Mouse (Mus musculus) stomach, embryonic 15.5 days (tissue): ENCODE results near the gene Sfrp2. TPM values are rescaled to one million over a fixed set of nuclear protein-coding genes. Genes with fewer than 3 reads are reported as not detected.
A peak's percentile ranks its signal among the peaks of the same experiment; 100 is the strongest.

Experiments
- ATAC-seq: fragments of 200-750 bp; cut with Nextera tagmentation; 2 replicates; pipeline ENCODE4 v1.8.0; 2017; ENCODE audit warnings: low read depth, moderate number of reproducible peaks, moderate TSS enrichment; ENCODE audit not compliant: insufficient read depth, low FRiP score
- H3K27ac ChIP-seq: fragments of 300-500 bp; sonication (generic); 2 replicates; pipeline ENCODE4 v1.5.1; 2015; ENCODE audit warnings: mild to moderate bottlenecking, inconsistent platforms
- H3K27me3 ChIP-seq: fragments of 300-500 bp; sonication (generic); replicated peaks from 2 replicates; pipeline ENCODE4 v1.6.1; 2015; ENCODE audit warnings: inconsistent platforms
- H3K36me3 ChIP-seq: fragments of 300-500 bp; sonication (generic); 2 replicates; pipeline ENCODE4 v1.6.1; 2015; ENCODE audit warnings: inconsistent platforms
- H3K4me1 ChIP-seq: fragments of 300-500 bp; sonication (generic); 2 replicates; pipeline ENCODE4 v1.6.1; 2015; ENCODE audit warnings: inconsistent platforms
- H3K4me2 ChIP-seq: fragments of 300-500 bp; sonication (generic); 2 replicates; pipeline ENCODE4 v1.6.1; 2015; ENCODE audit warnings: mild to moderate bottlenecking, inconsistent platforms
- H3K4me3 ChIP-seq: fragments of 300-500 bp; sonication (generic); replicated peaks from 2 replicates; pipeline ENCODE4 v1.5.1; 2015; ENCODE audit warnings: inconsistent platforms
- H3K9ac ChIP-seq: fragments of 300-500 bp; sonication (generic); 2 replicates; pipeline ENCODE4 v1.6.1; 2015; ENCODE audit warnings: inconsistent platforms
- H3K9me3 ChIP-seq: fragments of 300-500 bp; sonication (generic); 2 replicates; pipeline ENCODE4 v1.6.1; 2016; ENCODE audit warnings: inconsistent platforms
- WGBS: fragments of 180-500 bp; shearing (Covaris S2); methylation state at CpG from one replicate; pipeline ENCODE4 v1.1.7; 2015; 5-methylcytosine and 5-hydroxymethylcytosine counted together
- polyA plus RNA-seq: library from polyadenylated mRNA; unstranded; fragments of >200 nt; fragmentation: Nextera tagmentation; extraction: Ambion mirVana; gene quantifications from 2 replicates; pipeline ENCODE4 v1.2.1, GENCODE M21; 2015

Sfrp2 gene
- polyA plus RNA-seq, result 127 and 148 TPM in 2 replicates

DNA sequence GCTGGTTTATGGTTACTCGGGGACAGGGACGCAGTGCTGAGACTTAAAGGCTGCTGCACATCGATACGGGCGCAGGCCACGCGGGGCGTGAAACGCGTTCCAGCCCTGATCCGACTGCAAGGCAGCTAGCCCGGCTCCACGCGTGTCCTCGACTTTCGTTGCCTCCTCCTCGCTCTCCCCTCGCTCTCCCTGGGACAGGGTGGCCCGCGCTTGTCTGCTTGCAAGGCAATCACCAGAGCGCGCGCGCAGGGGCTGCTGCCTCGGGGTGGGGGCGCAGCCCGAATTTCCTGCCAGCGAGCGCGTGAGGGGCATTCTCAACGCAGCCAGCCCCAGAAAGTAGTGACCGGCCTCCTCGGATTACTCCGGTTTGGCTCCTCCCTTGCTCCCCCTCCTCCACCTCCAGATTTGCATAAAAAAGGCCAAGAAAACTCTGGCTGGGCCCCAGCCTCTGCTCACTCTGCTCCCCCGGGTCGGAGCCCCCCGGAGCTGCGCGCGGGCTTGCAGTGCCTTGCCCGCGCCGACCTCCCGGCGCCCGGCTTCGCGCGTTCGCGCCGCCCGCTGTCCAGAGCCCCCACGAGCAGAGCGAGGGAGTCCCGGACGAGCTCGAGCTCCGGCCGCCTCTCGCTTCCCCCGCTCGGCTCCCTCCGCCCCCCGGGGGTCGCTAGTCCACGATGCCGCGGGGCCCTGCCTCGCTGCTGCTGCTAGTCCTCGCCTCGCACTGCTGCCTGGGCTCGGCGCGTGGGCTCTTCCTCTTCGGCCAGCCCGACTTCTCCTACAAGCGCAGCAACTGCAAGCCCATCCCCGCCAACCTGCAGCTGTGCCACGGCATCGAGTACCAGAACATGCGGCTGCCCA, at the start of gene Sfrp2:
Gene Sfrp2, plus strand, starts transcription at position 451 of the 855 bp plus-strand sequence.
- H3K4me1 ChIP-seq, result peaks cover 29% of the 10 kb centered on the region
- peak within 1 kb of the TSS; percentile 52 for H3K4me3 ChIP-seq
- H3K27ac ChIP-seq, result peak within 1 kb of the TSS; percentile 32; the same call in 1 of the 2 replicates
- H3K36me3 ChIP-seq, result no peaks in the 10 kb centered on the region
- peak within 1 kb of the TSS; percentile 98 for H3K4me2 ChIP-seq
- no peaks in the 10 kb centered on the region for H3K9me3 ChIP-seq
- peak within 1 kb of the TSS; percentile 44; the same call in 1 of the 2 replicates for H3K9ac ChIP-seq
- peaks cover 20% of the 10 kb centered on the region for H3K27me3 ChIP-seq
- under 1% methylated on average over 82 of the region's 82 CpGs for WGBS
- ATAC-seq, result peak; percentile 72

DNA sequence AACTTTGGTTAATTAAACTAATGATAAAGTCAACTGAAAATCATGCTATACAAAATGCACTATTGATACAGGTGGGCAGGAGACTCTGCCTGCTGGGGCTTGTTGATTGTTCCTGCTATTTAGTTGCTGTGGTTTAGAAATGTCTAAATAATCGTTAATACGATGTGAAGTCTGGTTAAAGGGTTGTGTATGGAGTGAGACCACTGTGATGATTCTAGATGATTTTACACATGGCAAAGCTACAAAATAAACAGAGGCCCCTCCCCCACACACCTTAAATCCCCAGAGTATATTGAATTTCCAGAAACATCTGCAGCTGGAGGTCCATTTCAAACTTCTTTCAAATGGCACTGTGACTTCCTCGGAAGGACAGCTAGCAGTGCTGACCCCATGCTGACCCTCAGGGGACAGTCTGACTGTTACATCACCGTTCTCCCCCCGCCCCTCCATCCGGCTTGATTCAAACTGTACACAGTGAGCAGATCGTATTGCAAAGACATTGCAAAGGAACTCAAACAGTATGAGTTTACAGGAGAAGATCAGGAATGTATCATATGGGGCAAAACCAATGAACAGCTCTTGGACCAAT, 48.4 kb upstream of the Sfrp2 start:
- 35% methylated on average over 7 of the region's 7 CpGs for WGBS
- no peak for ATAC-seq

DNA sequence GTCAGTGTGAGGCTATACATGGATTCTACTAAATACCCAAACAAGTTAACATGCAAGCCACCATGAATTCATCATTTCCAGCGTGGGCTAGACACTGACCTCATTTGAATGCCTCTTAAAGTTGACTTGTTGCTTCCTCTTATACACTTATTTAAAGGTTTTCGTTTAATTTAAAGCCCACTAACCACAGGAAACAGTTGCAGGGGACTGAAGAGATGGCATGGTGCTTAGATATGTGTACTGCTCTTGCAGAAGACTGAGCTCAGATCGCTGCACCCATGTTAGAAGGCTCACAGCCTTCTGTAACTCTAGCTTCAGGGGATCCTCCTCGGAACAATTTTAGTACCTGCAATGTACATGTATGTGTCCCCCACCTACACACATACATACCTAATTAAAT, 47.5 kb upstream of the Sfrp2 start:
- 73% methylated on average over 4 of the region's 4 CpGs for WGBS
- H3K27me3 ChIP-seq, result no peaks in the 10 kb centered on the region
- ATAC-seq, result no peak

More for the DNA sequence above, 48.4 kb upstream of the Sfrp2 start:
- no peaks in the 10 kb centered on the region for H3K27me3 ChIP-seq
- no peak overlapping the region for H3K9ac ChIP-seq
- H3K4me2 ChIP-seq, result no peak overlapping the region
- H3K4me1 ChIP-seq, result no peaks in the 10 kb centered on the region
- no peaks in the 10 kb centered on the region for H3K9me3 ChIP-seq
- H3K27ac ChIP-seq, result no peak overlapping the region
- no peaks in the 10 kb centered on the region for H3K36me3 ChIP-seq
- H3K4me3 ChIP-seq, result no peak overlapping the region

DNA sequence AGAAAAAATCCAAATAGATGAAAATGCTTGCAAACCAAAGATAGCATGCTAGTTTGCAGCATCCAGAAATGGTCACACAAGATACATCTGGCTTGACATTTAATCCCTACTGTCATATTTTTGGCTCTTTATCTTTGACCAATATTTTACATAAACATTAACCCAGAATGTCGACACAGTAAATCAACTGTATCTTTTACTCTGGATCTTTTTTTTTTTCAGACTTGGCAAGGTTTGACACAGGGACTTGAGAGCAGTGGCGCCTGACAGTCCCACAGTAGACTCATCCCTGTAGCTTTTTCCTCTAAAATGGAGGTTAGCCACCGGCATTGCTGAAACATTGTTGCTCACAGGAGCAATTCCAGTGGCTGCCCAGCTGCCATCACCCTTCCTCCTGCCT, 37.9 kb upstream of the Sfrp2 start:
- H3K4me2 ChIP-seq, result no peak overlapping the region
- H3K9me3 ChIP-seq, result no peaks in the 10 kb centered on the region
- no peak overlapping the region for H3K9ac ChIP-seq
- H3K27ac ChIP-seq, result no peak overlapping the region
- no peak for ATAC-seq
- no peaks in the 10 kb centered on the region for H3K36me3 ChIP-seq
- H3K27me3 ChIP-seq, result no peaks in the 10 kb centered on the region
- H3K4me3 ChIP-seq, result no peak overlapping the region
- 0 out of 2 replicates have a peak, but pooled peaks cover 4% of the 10 kb centered on the region for H3K4me1 ChIP-seq
- WGBS, result 54% methylated on average over 3 of the region's 3 CpGs

More for the DNA sequence above, 47.5 kb upstream of the Sfrp2 start:
- H3K27ac ChIP-seq, result no peak overlapping the region
- no peak overlapping the region for H3K9ac ChIP-seq
- no peaks in the 10 kb centered on the region for H3K36me3 ChIP-seq
- H3K9me3 ChIP-seq, result no peaks in the 10 kb centered on the region
- no peaks in the 10 kb centered on the region for H3K4me1 ChIP-seq
- H3K4me2 ChIP-seq, result no peak overlapping the region
- no peak overlapping the region for H3K4me3 ChIP-seq

DNA sequence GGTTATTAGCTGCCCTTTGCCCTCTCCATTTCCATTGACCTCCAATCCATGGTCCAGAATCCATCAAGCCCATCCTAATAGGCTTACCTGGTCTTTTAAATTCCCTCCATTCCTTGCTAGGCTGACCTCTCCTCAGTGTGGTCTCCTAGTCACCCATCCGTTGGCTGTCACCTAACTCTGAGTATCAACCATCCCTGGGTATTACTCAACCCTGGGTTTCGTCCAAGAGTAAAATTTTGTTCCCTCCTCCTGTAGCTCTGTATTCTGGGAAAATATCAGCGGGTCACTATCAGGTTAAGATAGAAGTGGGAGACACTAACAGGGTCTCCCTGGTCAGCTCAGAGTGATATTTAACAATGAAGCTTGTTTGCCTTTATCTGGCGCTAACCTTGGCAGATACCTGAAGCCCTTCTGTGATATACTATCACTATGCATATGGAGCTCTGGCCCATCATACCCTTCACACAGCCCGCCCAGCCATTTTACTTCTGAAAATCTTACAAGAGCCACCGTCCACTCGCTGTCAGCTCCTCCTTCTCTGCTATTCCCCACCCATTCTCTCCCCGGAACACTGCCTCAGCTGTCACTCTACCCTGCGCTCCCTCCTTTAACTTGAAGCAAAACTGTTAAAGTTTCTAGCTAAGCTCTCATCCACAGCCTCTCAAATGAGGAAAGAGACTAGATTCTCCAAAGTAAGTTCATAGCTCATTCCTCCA, 37.3 kb upstream of the Sfrp2 start:
- Histone ChIP-seq H3K27me3 (no peaks in the 10 kb centered on the region), H3K9ac (no peak overlapping the region), H3K27ac (no peak overlapping the region), H3K4me2 (no peak overlapping the region), H3K4me3 (no peak overlapping the region), H3K36me3 (no peaks in the 10 kb centered on the region), H3K9me3 (no peaks in the 10 kb centered on the region), H3K4me1 (0 out of 2 replicates have a peak, but pooled peaks cover 4% of the 10 kb centered on the region)
- 79% methylated on average over 9 of the region's 9 CpGs for WGBS
- ATAC-seq, result no peak

DNA sequence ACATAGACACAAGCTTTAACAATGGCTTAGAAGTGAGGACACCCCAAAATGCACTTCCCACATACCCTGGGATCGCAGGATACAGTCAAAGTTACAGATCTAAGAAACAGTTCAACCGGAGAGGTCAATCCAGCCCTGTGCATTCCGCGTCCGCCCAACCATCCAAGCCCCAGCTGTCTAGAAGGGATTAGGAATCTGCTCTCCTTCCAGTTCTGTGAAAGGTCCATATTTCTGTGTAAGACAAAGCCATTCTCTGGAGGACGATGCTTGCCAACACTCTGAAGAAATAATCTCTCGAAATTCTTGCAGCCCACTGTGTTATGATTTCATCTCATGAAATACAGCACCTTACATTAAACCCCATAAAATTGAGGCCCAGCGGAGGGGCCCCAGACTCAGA, 32.1 kb upstream of the Sfrp2 start:
- H3K9ac ChIP-seq, result no peak overlapping the region
- no peak for ATAC-seq
- WGBS, result 69% methylated on average over 8 of the region's 8 CpGs

DNA sequence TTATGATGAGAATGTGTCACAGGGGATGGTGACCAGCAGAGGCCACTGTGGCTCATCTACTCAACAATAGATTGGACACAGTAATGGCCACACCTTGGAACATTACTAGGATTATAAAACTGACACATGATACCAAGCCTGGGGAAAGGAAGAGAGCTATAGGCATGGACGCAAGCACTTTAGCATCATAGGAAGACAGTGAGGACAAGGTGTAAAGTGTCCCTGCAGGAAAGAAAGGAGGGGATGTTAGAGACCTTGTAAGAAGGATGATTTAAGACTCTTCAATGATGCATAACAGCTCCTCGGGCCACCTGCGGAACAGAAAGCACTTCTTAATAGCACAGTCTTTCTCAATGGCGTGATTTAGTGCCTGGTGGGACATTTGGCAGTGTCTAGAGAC, 29.1 kb upstream of the Sfrp2 start:
- WGBS, result 77% methylated on average over 4 of the region's 4 CpGs

More for the DNA sequence above, 32.1 kb upstream of the Sfrp2 start:
- no peaks in the 10 kb centered on the region for H3K27me3 ChIP-seq
- no peak overlapping the region for H3K4me2 ChIP-seq
- H3K9me3 ChIP-seq, result no peaks in the 10 kb centered on the region
- H3K36me3 ChIP-seq, result no peaks in the 10 kb centered on the region
- no peak overlapping the region for H3K27ac ChIP-seq
- no peaks in the 10 kb centered on the region for H3K4me1 ChIP-seq
- no peak overlapping the region for H3K4me3 ChIP-seq

DNA sequence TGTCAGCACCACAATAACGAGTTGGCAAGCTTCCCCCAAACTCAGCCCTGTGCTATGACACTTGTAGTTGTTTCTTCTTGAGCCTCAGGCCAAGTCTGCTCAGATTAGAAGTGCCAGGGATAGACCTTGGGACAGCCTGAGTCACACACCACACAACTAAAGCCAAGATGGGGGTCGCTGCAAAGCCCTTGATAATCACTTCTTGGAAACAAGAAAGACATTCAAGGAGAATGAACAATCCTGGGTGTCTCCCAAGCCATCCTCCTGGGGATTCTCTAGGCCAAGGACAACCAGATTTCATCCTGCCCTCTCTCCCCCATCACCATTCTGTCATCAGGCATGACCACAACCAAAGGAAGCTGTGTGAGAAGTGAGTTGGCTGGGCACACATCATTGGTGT, 25.9 kb upstream of the Sfrp2 start:
- no peaks in the 10 kb centered on the region for H3K27me3 ChIP-seq
- H3K9me3 ChIP-seq, result no peaks in the 10 kb centered on the region
- H3K36me3 ChIP-seq, result no peaks in the 10 kb centered on the region
- WGBS, result 68% methylated on average over 2 of the region's 2 CpGs
- no peak overlapping the region for H3K4me3 ChIP-seq
- no peak overlapping the region for H3K9ac ChIP-seq
- no peak overlapping the region for H3K4me2 ChIP-seq
- no peaks in the 10 kb centered on the region for H3K4me1 ChIP-seq
- no peak overlapping the region for H3K27ac ChIP-seq
- no peak for ATAC-seq

More for the DNA sequence above, 29.1 kb upstream of the Sfrp2 start:
- no peaks in the 10 kb centered on the region for H3K9me3 ChIP-seq
- no peaks in the 10 kb centered on the region for H3K27me3 ChIP-seq
- H3K4me1 ChIP-seq, result no peaks in the 10 kb centered on the region
- H3K9ac ChIP-seq, result no peak overlapping the region
- H3K4me3 ChIP-seq, result no peak overlapping the region
- H3K4me2 ChIP-seq, result no peak overlapping the region
- no peak overlapping the region for H3K27ac ChIP-seq
- H3K36me3 ChIP-seq, result no peaks in the 10 kb centered on the region
- no peak for ATAC-seq

DNA sequence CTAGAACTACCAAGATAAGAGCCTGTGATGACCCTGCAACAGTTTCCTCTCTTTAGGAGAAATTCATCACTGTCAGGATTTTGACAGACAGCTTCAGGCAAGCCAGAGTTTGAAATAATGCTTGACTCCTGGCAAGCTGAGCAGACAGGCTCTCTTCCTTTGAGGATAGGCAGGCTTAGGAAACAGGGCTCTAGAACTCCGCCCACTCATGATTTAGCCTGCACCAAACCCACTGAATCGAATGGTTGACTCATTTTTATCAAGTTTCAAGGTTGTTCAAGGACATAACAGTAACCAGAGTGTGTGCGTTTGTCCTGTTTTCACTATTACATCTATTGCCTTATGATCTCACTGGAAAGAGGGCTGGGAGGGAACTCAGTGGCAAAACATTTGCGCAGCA, 18.8 kb upstream of the Sfrp2 start:
- WGBS, result 81% methylated on average over 4 of the region's 4 CpGs
- Histone ChIP-seq H3K27ac (no peak overlapping the region), H3K9me3 (no peaks in the 10 kb centered on the region), H3K4me2 (no peak overlapping the region), H3K27me3 (no peaks in the 10 kb centered on the region), H3K9ac (no peak overlapping the region), H3K4me1 (no peaks in the 10 kb centered on the region), H3K4me3 (no peak overlapping the region), H3K36me3 (no peaks in the 10 kb centered on the region)
- no peak for ATAC-seq

DNA sequence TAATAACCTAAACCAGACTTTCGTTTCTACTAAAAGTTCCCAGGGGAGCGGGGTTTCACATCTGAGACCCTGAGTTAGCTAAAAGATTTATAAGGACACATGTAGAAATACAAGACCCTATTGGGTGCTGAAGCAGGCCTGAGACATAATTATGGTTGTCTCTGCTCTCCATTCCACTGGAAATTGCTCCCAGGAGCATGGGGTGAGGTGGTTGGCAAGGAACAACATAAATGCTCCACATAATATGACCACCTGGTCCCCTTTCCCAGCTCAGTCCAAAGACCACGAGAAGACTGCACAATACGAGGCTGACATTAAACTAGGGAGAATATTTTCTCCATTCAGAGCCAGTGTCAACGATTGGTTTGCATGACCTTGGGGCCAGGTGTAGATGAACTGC, 18.2 kb upstream of the Sfrp2 start:
- no peaks in the 10 kb centered on the region for H3K4me1 ChIP-seq
- no peak for ATAC-seq
- 69% methylated on average over 5 of the region's 5 CpGs for WGBS
- H3K36me3 ChIP-seq, result no peaks in the 10 kb centered on the region
- no peak overlapping the region for H3K4me2 ChIP-seq
- H3K4me3 ChIP-seq, result no peak overlapping the region
- H3K9ac ChIP-seq, result no peak overlapping the region
- no peak overlapping the region for H3K27ac ChIP-seq
- H3K9me3 ChIP-seq, result no peaks in the 10 kb centered on the region
- no peaks in the 10 kb centered on the region for H3K27me3 ChIP-seq

DNA sequence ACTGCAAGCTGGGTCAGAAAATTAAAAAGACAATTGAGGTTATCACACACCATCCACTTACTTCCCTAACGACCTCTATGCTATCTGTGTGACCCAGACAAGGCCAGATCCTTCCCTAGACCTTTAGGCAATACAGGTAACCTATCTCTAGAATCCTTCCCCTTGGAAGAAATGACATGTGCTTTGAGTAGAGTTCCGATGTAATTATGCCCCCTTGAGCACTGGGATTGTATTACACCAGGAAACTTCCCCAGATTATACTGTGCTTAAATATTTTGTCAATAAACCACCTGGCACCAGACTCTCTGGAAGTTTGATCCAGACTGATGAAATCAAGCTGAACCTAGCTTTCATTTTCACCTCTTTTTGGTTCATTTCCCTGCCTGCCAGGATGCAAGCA, 14.5 kb upstream of the Sfrp2 start:
- Histone ChIP-seq H3K4me3 (no peak overlapping the region), H3K27me3 (no peaks in the 10 kb centered on the region), H3K36me3 (no peaks in the 10 kb centered on the region), H3K27ac (no peak overlapping the region), H3K4me2 (no peak overlapping the region), H3K9me3 (no peaks in the 10 kb centered on the region), H3K9ac (no peak overlapping the region), H3K4me1 (no peaks in the 10 kb centered on the region)
- no peak for ATAC-seq
- WGBS, result 49% methylated on average over 2 of the region's 2 CpGs

DNA sequence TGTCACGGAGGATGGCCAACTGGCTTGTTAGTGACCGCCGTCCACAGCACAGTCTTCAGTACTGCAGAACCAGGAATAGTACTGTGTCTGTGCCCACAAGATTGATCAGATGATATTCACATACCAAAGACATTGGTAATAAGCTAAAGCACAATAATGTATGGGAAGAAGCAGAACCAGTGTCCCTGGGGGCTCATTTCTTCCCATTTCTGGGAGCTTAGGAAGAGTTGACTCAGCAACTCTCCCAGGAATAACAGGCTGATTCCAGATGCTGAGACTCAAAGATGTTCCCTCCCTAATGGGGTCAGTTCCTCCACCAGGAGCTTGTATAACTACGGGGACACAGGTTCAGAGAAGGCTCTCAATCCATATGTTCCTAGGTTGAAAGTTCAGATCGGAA, 13.9 kb upstream of the Sfrp2 start:
- 92% methylated on average over 5 of the region's 5 CpGs for WGBS

More for the DNA sequence above, 13.9 kb upstream of the Sfrp2 start:
- Histone ChIP-seq H3K4me2 (no peak overlapping the region), H3K36me3 (no peaks in the 10 kb centered on the region), H3K9me3 (no peaks in the 10 kb centered on the region), H3K9ac (no peak overlapping the region), H3K27ac (no peak overlapping the region), H3K4me3 (no peak overlapping the region), H3K27me3 (no peaks in the 10 kb centered on the region), H3K4me1 (no peaks in the 10 kb centered on the region)
- no peak for ATAC-seq
